Mouse (Mus musculus): ENCODE results near the gene Kat8. TPM values are rescaled to one million over a fixed set of nuclear protein-coding genes. Genes with fewer than 3 reads are reported as not detected.

Kat8 gene
- polyA plus RNA-seq, 1 experiment = 8.3 TPM

GRCm38 (mm10) chr7:127907939-127908338 lies 4.4 kb upstream of the Kat8 start:
- H3K36me3 ChIP-seq (ENCODE audit: control insufficient read depth, insufficient read depth, low read length) = peaks cover 24% of the 10 kb centered on the region
- WGBS = 92% methylated on average over 12 of the region's 12 CpGs

GRCm38 (mm10) chr7:127908656-127909055 lies 3.7 kb upstream of the Kat8 start:
- 72% methylated on average over 4 of the region's 4 CpGs for WGBS
- no peak overlapping the region for H3K27ac ChIP-seq (ENCODE audit: insufficient read depth, low read depth, low read length)
- peaks cover 24% of the 10 kb centered on the region for H3K36me3 ChIP-seq (ENCODE audit: control insufficient read depth, insufficient read depth, low read length)
- TF ChIP-seq POLR2A (IDR thresholded peaks at IDR 0.05; ENCODE audit: low read depth, low read length) (no peak), CTCF (IDR thresholded peaks at IDR 0.05; ENCODE audit: extremely low read depth, insufficient read length, insufficient replicate concordance, low read depth, low read length) (no peak)
- H3K4me3 ChIP-seq (ENCODE audit: low read depth, low read length) = no peak overlapping the region
- no peaks in the 10 kb centered on the region for H3K27me3 ChIP-seq (ENCODE audit: control insufficient read depth, insufficient read depth, low read length)
- peaks cover 10% of the 10 kb centered on the region for H3K4me1 ChIP-seq (ENCODE audit: control insufficient read depth, insufficient read depth, insufficient read length, low read length)

More at GRCm38 (mm10) chr7:127907939-127908338, 4.4 kb upstream of the Kat8 start:
- Histone ChIP-seq H3K27ac (ENCODE audit: insufficient read depth, low read depth, low read length) (no peak overlapping the region), H3K27me3 (ENCODE audit: control insufficient read depth, insufficient read depth, low read length) (no peaks in the 10 kb centered on the region), H3K4me1 (ENCODE audit: control insufficient read depth, insufficient read depth, insufficient read length, low read length) (peaks cover 6% of the 10 kb centered on the region), H3K4me3 (ENCODE audit: low read depth, low read length) (no peak overlapping the region)
- TF ChIP-seq POLR2A (IDR thresholded peaks at IDR 0.05; ENCODE audit: low read depth, low read length) (no peak), CTCF (IDR thresholded peaks at IDR 0.05; ENCODE audit: extremely low read depth, insufficient read length, insufficient replicate concordance, low read depth, low read length) (no peak)

GRCm38 (mm10) chr7:127912938-127913337 lies 622 bp downstream of the Kat8 start:
- Histone ChIP-seq H3K4me3 (ENCODE audit: low read depth, low read length) (peak overlapping the region; percentile 96), H3K36me3 (ENCODE audit: control insufficient read depth, insufficient read depth, low read length) (peaks cover 13% of the 10 kb centered on the region), H3K27me3 (ENCODE audit: control insufficient read depth, insufficient read depth, low read length) (no peaks in the 10 kb centered on the region), H3K4me1 (ENCODE audit: control insufficient read depth, insufficient read depth, insufficient read length, low read length) (peaks cover 3% of the 10 kb centered on the region; the same call in 1 of the 2 replicates), H3K27ac (ENCODE audit: insufficient read depth, low read depth, low read length) (no peak overlapping the region)
- 5% methylated on average over 4 of the region's 4 CpGs for WGBS
- no peak for TF ChIP-seq CTCF (IDR thresholded peaks at IDR 0.05; ENCODE audit: extremely low read depth, insufficient read length, insufficient replicate concordance, low read depth, low read length)
- no peak for TF ChIP-seq POLR2A (IDR thresholded peaks at IDR 0.05; ENCODE audit: low read depth, low read length)

- Histone ChIP-seq H3K4me1 (ENCODE audit: control insufficient read depth, insufficient read depth, insufficient read length, low read length) (peaks cover 3% of the 10 kb centered on the region; the same call in 1 of the 2 replicates), H3K27me3 (ENCODE audit: control insufficient read depth, insufficient read depth, low read length) (no peaks in the 10 kb centered on the region), H3K4me3 (ENCODE audit: low read depth, low read length) (no peak overlapping the region), H3K27ac (ENCODE audit: insufficient read depth, low read depth, low read length) (no peak overlapping the region), H3K36me3 (ENCODE audit: control insufficient read depth, insufficient read depth, low read length) (0 out of 2 replicates have a peak, but pooled peaks cover 1% of the 10 kb centered on the region)
- whole genome bisulfite sequencing = 58% methylated on average over 12 of the region's 12 CpGs
- TF ChIP-seq CTCF (IDR thresholded peaks at IDR 0.05; ENCODE audit: extremely low read depth, insufficient read length, insufficient replicate concordance, low read depth, low read length) (no peak), POLR2A (IDR thresholded peaks at IDR 0.05; ENCODE audit: low read depth, low read length) (no peak)
These were observed 3.0 kb downstream of the Kat8 start for GRCm38 (mm10) chr7:127915293-127915692.

- Histone ChIP-seq H3K36me3 (ENCODE audit: control insufficient read depth, insufficient read depth, low read length) (0 out of 2 replicates have a peak, but pooled peaks cover 1% of the 10 kb centered on the region), H3K4me3 (ENCODE audit: low read depth, low read length) (no peak overlapping the region), H3K27me3 (ENCODE audit: control insufficient read depth, insufficient read depth, low read length) (no peaks in the 10 kb centered on the region), H3K4me1 (ENCODE audit: control insufficient read depth, insufficient read depth, insufficient read length, low read length) (peaks cover 13% of the 10 kb centered on the region), H3K27ac (ENCODE audit: insufficient read depth, low read depth, low read length) (no peak overlapping the region)
- 48% methylated on average over 3 of the region's 3 CpGs for WGBS
- TF ChIP-seq CTCF (IDR thresholded peaks at IDR 0.05; ENCODE audit: extremely low read depth, insufficient read length, insufficient replicate concordance, low read depth, low read length) (peak; percentile 59; the same call in 1 of the 2 replicates), POLR2A (IDR thresholded peaks at IDR 0.05; ENCODE audit: low read depth, low read length) (no peak)
These were observed 5.9 kb downstream of the Kat8 start for GRCm38 (mm10) chr7:127918203-127918602.

- Histone ChIP-seq H3K27ac (ENCODE audit: insufficient read depth, low read depth, low read length) (no peak overlapping the region), H3K4me1 (ENCODE audit: control insufficient read depth, insufficient read depth, insufficient read length, low read length) (peaks cover 20% of the 10 kb centered on the region), H3K36me3 (ENCODE audit: control insufficient read depth, insufficient read depth, low read length) (0 out of 2 replicates have a peak, but pooled peaks cover 1% of the 10 kb centered on the region), H3K4me3 (ENCODE audit: low read depth, low read length) (no peak overlapping the region), H3K27me3 (ENCODE audit: control insufficient read depth, insufficient read depth, low read length) (no peaks in the 10 kb centered on the region)
- WGBS = 73% methylated on average over 7 of the region's 7 CpGs
- TF ChIP-seq POLR2A (IDR thresholded peaks at IDR 0.05; ENCODE audit: low read depth, low read length) (no peak), CTCF (IDR thresholded peaks at IDR 0.05; ENCODE audit: extremely low read depth, insufficient read length, insufficient replicate concordance, low read depth, low read length) (peak; percentile 14; the same call in 1 of the 2 replicates)
These were observed 7.0 kb downstream of the Kat8 start for GRCm38 (mm10) chr7:127919290-127919689.

GRCm38 (mm10) chr7:127921516-127921915 lies 9.2 kb downstream of the Kat8 start:
- no peak overlapping the region for H3K4me3 ChIP-seq (ENCODE audit: low read depth, low read length)
- TF ChIP-seq CTCF (IDR thresholded peaks at IDR 0.05; ENCODE audit: extremely low read depth, insufficient read length, insufficient replicate concordance, low read depth, low read length) (peak; percentile 48; the same call in 1 of the 2 replicates), POLR2A (IDR thresholded peaks at IDR 0.05; ENCODE audit: low read depth, low read length) (no peak)
- H3K36me3 ChIP-seq (ENCODE audit: control insufficient read depth, insufficient read depth, low read length) = peaks cover 15% of the 10 kb centered on the region
- H3K27ac ChIP-seq (ENCODE audit: insufficient read depth, low read depth, low read length) = no peak overlapping the region
- peaks cover 31% of the 10 kb centered on the region for H3K4me1 ChIP-seq (ENCODE audit: control insufficient read depth, insufficient read depth, insufficient read length, low read length)
- H3K27me3 ChIP-seq (ENCODE audit: control insufficient read depth, insufficient read depth, low read length) = no peaks in the 10 kb centered on the region
- WGBS = 49% methylated on average over 8 of the region's 8 CpGs
